Mouse (Mus musculus) CH12.LX (cell line): ENCODE results near the gene Mettl7a2. TPM values are rescaled to one million over a fixed set of nuclear protein-coding genes. Genes with fewer than 3 reads are reported as not detected.

ENCODE experiments used
- DNase-seq: peaks from one replicate; pipeline ENCODE4 v3.0.0-alpha.2; 2013; ENCODE audit errors: extremely low read depth
- H3K27ac ChIP-seq: 2 replicates; pipeline ENCODE4 v1.5.1; 2012; ENCODE audit warnings: low read depth, mild to moderate bottlenecking, control low read depth, moderate library complexity; ENCODE audit not compliant: insufficient read depth
- H3K27me3 ChIP-seq: replicated peaks from 2 replicates; pipeline ENCODE3; 2012; ENCODE audit warnings: inconsistent platforms
- H3K36me3 ChIP-seq, 2 experiments: replicated peaks in 1 of 2; 2 replicates each; pipeline versions ENCODE3 to v1.6.1; 2012; ENCODE audit warnings: inconsistent platforms in 1 of 2, low read length in 1 of 2, mild to moderate bottlenecking in 1 of 2, mixed read lengths in 1 of 2, moderate library complexity in 1 of 2; ENCODE audit not compliant: control insufficient read depth in 1 of 2, insufficient read depth in 1 of 2
- H3K4me1 ChIP-seq, 2 experiments: 2 replicates each; pipeline ENCODE4 v1.6.1; 2012; ENCODE audit warnings: inconsistent platforms in 1 of 2, moderate library complexity in 1 of 2; ENCODE audit not compliant: insufficient read depth in 2 of 2, control insufficient read depth in 1 of 2
- H3K4me2 ChIP-seq: 2 replicates; pipeline ENCODE4 v1.6.1; 2012; ENCODE audit warnings: low read depth, mild to moderate bottlenecking, control low read depth; ENCODE audit not compliant: poor library complexity, insufficient read depth, severe bottlenecking
- H3K4me3 ChIP-seq, 3 experiments: fragments of 150-350 bp in 1 of 3; sonication (generic) in 1 of 3; replicated peaks in 1 of 3; 2 replicates each; pipeline versions ENCODE3 to v1.5.1; 2011 to 2012; ENCODE audit warnings: low read depth in 2 of 3, low read length in 2 of 3, mild to moderate bottlenecking in 2 of 3, moderate library complexity in 2 of 3, control low read depth in 1 of 3, improper control_type of control experiment in 1 of 3, inconsistent platforms in 1 of 3, mixed read lengths in 1 of 3; ENCODE audit not compliant: poor library complexity in 1 of 3
- H3K79me2 ChIP-seq: replicated peaks from 2 replicates; pipeline ENCODE4 v1.6.1; 2012; ENCODE audit warnings: mild to moderate bottlenecking, moderate library complexity; ENCODE audit not compliant: control insufficient read depth, poor library complexity, insufficient read depth, severe bottlenecking; ENCODE audit errors: extremely low read depth
- H3K9ac ChIP-seq: 2 replicates; pipeline ENCODE4 v1.6.1; 2012; ENCODE audit warnings: low read depth, mild to moderate bottlenecking, control low read depth, moderate library complexity; ENCODE audit not compliant: insufficient read depth
- H3K9me3 ChIP-seq: replicated peaks from 2 replicates; pipeline ENCODE3; 2012; ENCODE audit warnings: low read length, inconsistent platforms, mixed read lengths
- BHLHE40 ChIP-seq: IDR thresholded peaks from 2 replicates; pipeline ENCODE4 v1.6.1; 2011; ENCODE audit warnings: mild to moderate bottlenecking, low read depth, low read length, improper control_type of control experiment
- CTCF ChIP-seq, 2 experiments: IDR thresholded peaks in 1 of 2; conservative IDR thresholded peaks in 1 of 2; 2 replicates each; pipeline ENCODE4 v1.5.1; 2011 to 2012; ENCODE audit warnings: low read depth in 2 of 2, low read length in 2 of 2, improper control_type of control experiment in 1 of 2, inconsistent platforms in 1 of 2, mild to moderate bottlenecking in 1 of 2, moderate library complexity in 1 of 2
- ELF1 ChIP-seq: IDR thresholded peaks from 2 replicates; pipeline ENCODE4 v1.6.1; 2014; ENCODE audit warnings: low read depth, mild to moderate bottlenecking, inconsistent platforms, low read length, improper control_type of control experiment
- EP300 ChIP-seq: IDR thresholded peaks from 2 replicates; pipeline ENCODE4 v1.6.1; 2011; ENCODE audit warnings: low read length, improper control_type of control experiment
- ETS1 ChIP-seq: conservative IDR thresholded peaks from 2 replicates; pipeline ENCODE4 v1.6.1; 2012; ENCODE audit warnings: low read depth, mild to moderate bottlenecking, inconsistent platforms, low read length, improper control_type of control experiment, moderate library complexity
- IRF4 ChIP-seq: IDR thresholded peaks from 2 replicates; pipeline ENCODE4 v1.6.1; 2014; ENCODE audit warnings: low read depth, mild to moderate bottlenecking, inconsistent platforms, low read length, improper control_type of control experiment
- JUN ChIP-seq: IDR thresholded peaks from 2 replicates; pipeline ENCODE4 v1.6.1; 2011; ENCODE audit warnings: low read depth, mild to moderate bottlenecking, low read length, improper control_type of control experiment, moderate library complexity; ENCODE audit not compliant: insufficient read depth
- MAFK ChIP-seq: IDR thresholded peaks from 2 replicates; pipeline ENCODE4 v1.6.1; 2011; ENCODE audit warnings: low read length, improper control_type of control experiment; ENCODE audit not compliant: insufficient replicate concordance
- MAX ChIP-seq: IDR thresholded peaks from 2 replicates; pipeline ENCODE4 v1.6.1; 2011; ENCODE audit warnings: low read length, improper control_type of control experiment
- MAZ ChIP-seq: IDR thresholded peaks from 2 replicates; pipeline ENCODE4 v1.6.1; 2012; ENCODE audit warnings: low read depth, mild to moderate bottlenecking, inconsistent platforms, low read length, improper control_type of control experiment, moderate library complexity
- MEF2A ChIP-seq: IDR thresholded peaks from 2 replicates; pipeline ENCODE4 v1.6.1; 2014; ENCODE audit warnings: low read depth, mild to moderate bottlenecking, inconsistent platforms, low read length, improper control_type of control experiment, borderline replicate concordance
- MXI1 ChIP-seq: IDR thresholded peaks from 2 replicates; pipeline ENCODE4 v1.6.1; 2011; ENCODE audit warnings: mild to moderate bottlenecking, low read depth, low read length, improper control_type of control experiment
- NELFE ChIP-seq: IDR thresholded peaks from 2 replicates; pipeline ENCODE4 v1.6.1; 2011; ENCODE audit warnings: low read depth, low read length, improper control_type of control experiment
- NRF1 ChIP-seq: IDR thresholded peaks from 2 replicates; pipeline ENCODE4 v1.6.1; 2014; ENCODE audit warnings: low read depth, mild to moderate bottlenecking, inconsistent platforms, low read length, improper control_type of control experiment, moderate library complexity
- PAX5 ChIP-seq: IDR thresholded peaks from 2 replicates; pipeline ENCODE4 v1.6.1; 2012; ENCODE audit warnings: low read length, inconsistent platforms, mixed read lengths
- POLR2A ChIP-seq: IDR thresholded peaks from 2 replicates; pipeline ENCODE4 v1.6.1; 2011; ENCODE audit warnings: low read depth, mild to moderate bottlenecking, improper control_type of control experiment, low read length
- SIN3A ChIP-seq: IDR thresholded peaks from 2 replicates; pipeline ENCODE4 v1.6.1; 2012; ENCODE audit warnings: low read length, improper control_type of control experiment, inconsistent platforms
- TBP ChIP-seq: conservative IDR thresholded peaks from 2 replicates; pipeline ENCODE4 v1.6.1; 2011; ENCODE audit warnings: low read depth, low read length, improper control_type of control experiment
- TCF12 ChIP-seq: IDR thresholded peaks from 2 replicates; pipeline ENCODE4 v1.6.1; 2014; ENCODE audit warnings: low read depth, mild to moderate bottlenecking, inconsistent platforms, low read length, improper control_type of control experiment
- USF2 ChIP-seq: conservative IDR thresholded peaks from 2 replicates; pipeline ENCODE4 v1.6.1; 2011; ENCODE audit warnings: low read depth, low read length, improper control_type of control experiment
- dilution Hi-C: fragments of 300-500 bp; cut with MboI; formaldehyde crosslinking; loops from 2 replicates; pipeline ENCODE4 v1.14.3; 2020; ENCODE audit warnings: low sequenced_read_pairs; ENCODE audit not compliant: extremely low pct_unique_long_range_greater_than_20kb, extremely low pct_ligation_motif_present
- in situ Hi-C: fragments of 300-500 bp; cut with MboI; formaldehyde crosslinking; loops from 3 replicates; pipeline ENCODE4 v1.14.3; 2019; ENCODE audit warnings: low sequenced_read_pairs, low pct_ligation_motif_present, low pct_unique_long_range_greater_than_20kb, mixed read lengths
- polyA plus RNA-seq: library from polyadenylated mRNA; unstranded; fragments of >175 nt; gene quantifications from 2 replicates; pipeline ENCODE4 v1.2.1, GENCODE M21; 2012; ENCODE audit warnings: low read depth; ENCODE audit not compliant: insufficient read length
- total RNA-seq, 2 experiments: library from RNA; depleted of rRNA; stranded (reverse); fragments of 300-350 nt in 1 of 2; fragments of >200 nt in 1 of 2; gene quantifications; 2 replicates each; pipeline ENCODE4 v1.2.3; 2012 to 2014

The Mettl7a2 gene
- total and polyA plus RNA-seq, 3 experiments, result not detected

- peak; percentile 93 for DNase-seq
- dilution Hi-C loops, result no loop called here
These were observed 48.7 kb upstream of the Mettl7a2 start, which contains the start of gene Mettl7a1 for GRCm38 (mm10) chr15:100304019-100304991. Gene Mettl7a1 (plus strand): TSS chr15:100304140.

DNA sequence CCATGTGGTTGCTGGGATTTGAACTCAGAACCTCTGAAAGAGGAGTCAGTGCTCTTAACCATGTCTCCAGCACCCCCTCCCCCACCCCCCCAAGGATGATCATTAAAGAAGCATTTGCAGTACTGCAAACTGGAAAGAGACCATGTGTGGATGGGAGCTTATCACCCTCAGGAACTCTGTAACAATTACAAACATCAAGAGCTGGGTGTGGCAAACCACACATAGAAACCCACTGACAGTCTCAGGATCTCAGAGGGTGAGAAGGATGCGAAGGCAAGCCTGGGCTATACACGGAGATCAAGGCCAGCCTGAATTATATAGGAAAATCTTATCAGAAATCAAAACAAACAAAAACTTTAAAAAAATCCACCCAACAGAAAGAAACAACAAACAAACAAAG is 46.8 kb upstream of the Mettl7a2 start:
- H3K4me1 ChIP-seq, result peaks cover 4 to 37% of the 10 kb centered on the region in 2 experiments; a peak in 2 of 4 replicates
- no peak overlapping the region for H3K4me3 ChIP-seq
- in situ Hi-C loops, result no loop called here
- no peaks in the 10 kb centered on the region for H3K9me3 ChIP-seq
- no peaks in the 10 kb centered on the region for H3K79me2 ChIP-seq
- no peak overlapping the region for H3K9ac ChIP-seq
- no peak for TF ChIP-seq MAZ
- no peaks in the 10 kb centered on the region for H3K36me3 ChIP-seq
- dilution Hi-C loops, result no loop called here
- H3K4me2 ChIP-seq, result no peak overlapping the region
- DNase-seq, result no peak
- no peak overlapping the region for H3K27ac ChIP-seq
- no peaks in the 10 kb centered on the region for H3K27me3 ChIP-seq

More at GRCm38 (mm10) chr15:100304019-100304991, 48.7 kb upstream of the Mettl7a2 start, which contains the start of gene Mettl7a1:
- no peaks in the 10 kb centered on the region for H3K79me2 ChIP-seq
- H3K4me1 ChIP-seq, result peaks cover 11 to 51% of the 10 kb centered on the region in 2 experiments
- H3K27ac ChIP-seq, result peak within 1 kb of the TSS; percentile 87
- no peaks in the 10 kb centered on the region for H3K36me3 ChIP-seq
- H3K27me3 ChIP-seq, result no peaks in the 10 kb centered on the region
- peak within 1 kb of the TSS; percentile 90 for H3K4me2 ChIP-seq
- H3K9me3 ChIP-seq, result no peaks in the 10 kb centered on the region
- TF ChIP-seq IRF4 (peak; percentile 95), ETS1 (peak; percentile 90), NELFE (peak; percentile 62; the same call in 1 of the 2 replicates), USF2 (no peak), MEF2A (peak; percentile 67), SIN3A (peak; percentile 76), TCF12 (peak; percentile 57; the same call in 1 of the 2 replicates), CTCF (conservative IDR thresholded peaks at IDR 0.05 in 1 of 2, IDR thresholded peaks at IDR 0.05 in 1 of 2; ENCODE audit: low read depth in 2 of 2, low read length in 2 of 2) (no peak), MAZ (0 out of 2 replicates have a peak, but pooled peaks have one; percentile 7), JUN (0 out of 2 replicates have a peak, but pooled peaks have one; percentile 18), MXI1 (no peak; the same call in 1 of the 2 replicates), POLR2A (peak; percentile 67), NRF1 (peak; percentile 67), EP300 (peak; percentile 95), MAFK (peak; percentile 94), PAX5 (no peak), ELF1 (peak; percentile 44; the same call in 1 of the 2 replicates), BHLHE40 (peak; percentile 58), TBP (peak; percentile 79), MAX (no peak; the same call in 1 of the 2 replicates)
- TF ChIP-seq, all 38 proteins: peak for 15
- Histone ChIP-seq H3K9ac (peak within 1 kb of the TSS; percentile 86), H3K4me3 (peak within 1 kb of the TSS; percentile 57 to 60 (median 59))
- in situ Hi-C loops, result no loop called here
